Mouse (Mus musculus): Measurements from ENCODE around the gene Sf3a3. TPM values are rescaled to one million over a fixed set of nuclear protein-coding genes. Genes with fewer than 3 reads are reported as not detected.

Sf3a3 gene
- polyA plus RNA-seq, 1 experiment, result 41.6 TPM

DNA sequence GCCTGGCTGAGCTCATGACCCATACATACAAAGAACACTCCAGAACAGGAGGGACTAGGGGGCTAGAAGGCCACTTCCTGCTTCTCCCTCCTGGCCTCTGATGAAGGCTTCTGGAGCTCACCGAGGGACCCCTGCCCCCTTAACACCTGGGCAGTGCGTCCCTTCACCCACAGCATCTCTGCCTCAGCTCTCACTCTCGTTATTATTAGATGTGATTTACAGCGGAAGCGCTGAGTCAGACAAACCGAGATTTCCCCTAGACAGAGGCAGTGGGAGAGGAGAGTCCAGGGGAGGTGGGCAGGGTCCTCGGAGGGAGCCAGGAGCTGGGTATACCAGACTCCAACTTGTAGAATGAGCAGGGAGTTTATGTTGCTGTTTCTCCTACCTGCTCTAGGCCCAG lies 43.0 kb upstream of the Sf3a3 start:
- H3K27me3 ChIP-seq (ENCODE audit: control insufficient read depth, insufficient read depth, insufficient read length), result peaks cover 17% of the 10 kb centered on the region
- H3K36me3 ChIP-seq (ENCODE audit: control insufficient read depth, insufficient read depth), result peaks cover 8% of the 10 kb centered on the region
- H3K4me3 ChIP-seq, result no peak overlapping the region
- H3K4me2 ChIP-seq (ENCODE audit: low read depth), result no peak overlapping the region
- no peak overlapping the region for H3ac ChIP-seq (ENCODE audit: control insufficient read depth, insufficient read length)
- no peaks in the 10 kb centered on the region for H3K79me2 ChIP-seq (ENCODE audit: control insufficient read depth, insufficient read depth)
- TF ChIP-seq MAX (IDR thresholded peaks at IDR 0.05; ENCODE audit: low read depth) (no peak), MYOG (IDR thresholded peaks at IDR 0.05; ENCODE audit: control insufficient read depth in 1 of 3, insufficient read depth in 1 of 3, insufficient read length in 2 of 3, low read depth in 2 of 3) (no peak), SRF (IDR thresholded peaks at IDR 0.05; ENCODE audit: control insufficient read depth, insufficient read length, low read depth) (no peak), POLR2AphosphoS2 (IDR thresholded peaks at IDR 0.05; ENCODE audit: insufficient read length, low read depth) (no peak), E2F4 (IDR thresholded peaks at IDR 0.05; ENCODE audit: insufficient read depth) (no peak), TCF3 (IDR thresholded peaks at IDR 0.05; ENCODE audit: insufficient read length, low read depth) (no peak), REST (IDR thresholded peaks at IDR 0.05; ENCODE audit: insufficient read depth, insufficient read length) (no peak), CEBPB (IDR thresholded peaks at IDR 0.05; ENCODE audit: insufficient read depth, poor library complexity, severe bottlenecking) (no peak), USF1 (IDR thresholded peaks at IDR 0.05; ENCODE audit: low read depth) (no peak), TCF12 (IDR thresholded peaks at IDR 0.05; ENCODE audit: insufficient read depth, poor library complexity, severe bottlenecking) (no peak), MYOD1 (IDR thresholded peaks at IDR 0.05; ENCODE audit: control insufficient read depth in 1 of 3, insufficient read length in 2 of 3, low read depth in 2 of 3) (no peak), POLR2A (IDR thresholded peaks at IDR 0.05; ENCODE audit: insufficient read length, low read depth) (no peak)

DNA sequence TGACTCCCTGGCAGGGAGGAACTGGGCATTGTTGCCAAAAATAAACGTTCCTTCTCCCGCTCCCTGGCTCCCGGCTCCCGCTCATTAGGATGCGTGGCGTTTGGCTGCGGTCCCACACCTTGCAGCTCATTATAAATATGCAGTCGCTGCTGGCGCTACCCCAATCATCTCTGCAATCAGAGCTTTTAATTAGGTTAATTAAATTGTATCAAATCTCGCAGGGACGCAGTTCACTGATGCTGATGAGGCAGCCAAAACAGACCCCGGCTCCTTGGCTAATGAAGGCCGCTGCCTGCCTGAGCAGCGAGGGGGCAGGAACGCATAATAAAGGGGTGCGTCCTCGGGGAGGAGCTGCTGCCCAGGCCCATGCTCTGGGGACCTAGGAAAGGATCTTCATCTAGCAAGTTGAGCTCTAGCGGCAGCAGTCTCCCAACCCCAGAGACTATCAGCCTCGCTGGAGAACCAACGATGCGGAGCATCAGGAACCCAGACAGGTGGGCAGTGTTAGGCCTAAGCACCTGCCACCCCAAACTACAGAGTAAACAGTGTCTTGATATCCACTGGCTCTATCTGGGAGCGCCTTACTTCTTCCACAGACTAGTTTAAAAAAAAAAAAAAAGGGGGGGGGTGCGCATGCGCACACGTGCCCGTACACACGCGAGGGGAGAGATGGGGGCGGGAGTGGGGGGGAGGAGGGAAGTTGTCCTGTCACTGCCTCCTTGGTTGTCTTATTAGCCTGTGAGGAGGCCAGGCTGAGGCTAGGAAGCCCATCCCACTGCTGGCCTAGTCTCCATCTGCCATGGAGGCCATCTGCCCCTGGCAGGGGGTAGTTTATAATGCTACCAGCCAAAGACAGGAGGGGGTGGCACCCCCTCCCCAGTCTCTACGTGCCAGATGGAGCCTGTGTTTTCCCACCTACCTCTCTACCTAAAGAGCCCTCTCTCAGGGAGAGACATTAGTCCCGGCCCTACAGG lies 41.9 kb upstream of the Sf3a3 start:
- TF ChIP-seq MAX (IDR thresholded peaks at IDR 0.05; ENCODE audit: low read depth), result no peak
- Histone ChIP-seq H3K79me2 (ENCODE audit: control insufficient read depth, insufficient read depth) (no peaks in the 10 kb centered on the region), H3K4me2 (ENCODE audit: low read depth) (no peak overlapping the region), H3ac (ENCODE audit: control insufficient read depth, insufficient read length) (no peak overlapping the region), H3K4me3 (no peak overlapping the region), H3K36me3 (ENCODE audit: control insufficient read depth, insufficient read depth) (peaks cover 12% of the 10 kb centered on the region), H3K27me3 (ENCODE audit: control insufficient read depth, insufficient read depth, insufficient read length) (peaks cover 9% of the 10 kb centered on the region)

DNA sequence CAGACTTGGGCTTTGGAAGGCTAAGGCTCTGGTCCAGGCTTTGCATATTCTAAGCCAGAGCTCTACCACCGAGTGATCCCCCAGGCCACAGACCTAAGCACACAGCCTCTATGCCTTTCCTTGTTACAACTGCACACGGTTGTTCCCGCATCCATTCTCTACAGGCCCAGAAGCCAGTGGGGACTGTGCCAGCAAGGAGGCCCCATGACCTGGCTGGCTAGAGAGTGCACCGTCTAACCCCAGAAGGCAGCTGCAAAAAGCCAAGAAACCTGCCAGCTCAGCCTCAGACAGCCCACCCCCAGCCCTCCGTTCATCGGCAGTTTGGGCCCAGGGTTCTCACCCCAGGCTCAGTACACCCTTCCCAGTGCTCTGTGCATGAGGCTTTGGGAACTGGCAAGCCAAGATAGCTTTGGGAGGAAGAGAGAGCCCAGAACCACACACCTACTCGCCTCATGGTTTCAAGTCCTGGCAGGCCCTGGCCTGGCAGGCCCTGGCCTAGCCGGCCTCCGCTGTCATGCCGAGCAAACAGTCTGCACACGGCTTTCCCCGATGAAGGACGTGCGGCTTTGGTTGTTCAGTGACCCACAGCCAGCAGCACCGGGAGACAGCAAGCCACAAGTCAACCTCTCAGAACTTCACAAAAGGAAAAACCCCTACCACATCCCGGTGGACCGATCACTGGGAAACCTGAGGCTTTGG lies 40.1 kb upstream of the Sf3a3 start:
- Histone ChIP-seq H3ac (ENCODE audit: control insufficient read depth, insufficient read length) (no peak overlapping the region), H3K36me3 (ENCODE audit: control insufficient read depth, insufficient read depth) (peaks cover 22% of the 10 kb centered on the region), H3K4me3 (no peak overlapping the region), H3K4me2 (ENCODE audit: low read depth) (no peak overlapping the region), H3K27me3 (ENCODE audit: control insufficient read depth, insufficient read depth, insufficient read length) (no peaks in the 10 kb centered on the region), H3K79me2 (ENCODE audit: control insufficient read depth, insufficient read depth) (no peaks in the 10 kb centered on the region)
- TF ChIP-seq POLR2A (IDR thresholded peaks at IDR 0.05; ENCODE audit: insufficient read length, low read depth) (no peak), TCF3 (IDR thresholded peaks at IDR 0.05; ENCODE audit: insufficient read length, low read depth) (no peak), USF1 (IDR thresholded peaks at IDR 0.05; ENCODE audit: low read depth) (no peak)

DNA sequence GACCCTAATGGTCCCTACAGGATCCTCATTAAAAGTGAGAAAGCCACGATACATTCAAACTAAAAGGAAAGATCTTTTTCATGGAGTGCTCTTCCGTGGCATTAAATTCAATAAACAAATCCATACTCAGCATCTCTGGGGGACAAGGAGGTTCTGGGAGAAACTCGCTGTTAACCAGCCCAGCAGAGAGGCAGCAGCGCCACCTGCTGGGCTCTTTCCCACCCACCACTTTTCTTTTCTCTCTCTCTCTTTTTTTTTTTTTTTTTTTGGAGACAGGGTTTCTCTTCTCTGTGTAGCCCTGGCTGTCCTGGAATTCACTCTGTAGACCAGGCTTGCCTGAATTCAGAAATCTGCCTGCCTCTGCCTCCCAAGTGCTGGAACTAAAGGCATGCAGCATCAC lies 39.5 kb upstream of the Sf3a3 start:
- Histone ChIP-seq H3K4me2 (ENCODE audit: low read depth) (no peak overlapping the region), H3K4me3 (no peak overlapping the region), H3K27me3 (ENCODE audit: control insufficient read depth, insufficient read depth, insufficient read length) (no peaks in the 10 kb centered on the region), H3K79me2 (ENCODE audit: control insufficient read depth, insufficient read depth) (no peaks in the 10 kb centered on the region), H3ac (ENCODE audit: control insufficient read depth, insufficient read length) (no peak overlapping the region), H3K36me3 (ENCODE audit: control insufficient read depth, insufficient read depth) (peaks cover 28% of the 10 kb centered on the region)
- TF ChIP-seq SRF (IDR thresholded peaks at IDR 0.05; ENCODE audit: control insufficient read depth, insufficient read length, low read depth) (no peak), TCF12 (IDR thresholded peaks at IDR 0.05; ENCODE audit: insufficient read depth, poor library complexity, severe bottlenecking) (no peak), POLR2AphosphoS2 (IDR thresholded peaks at IDR 0.05; ENCODE audit: insufficient read length, low read depth) (no peak), POLR2A (IDR thresholded peaks at IDR 0.05; ENCODE audit: insufficient read length, low read depth) (no peak), CEBPB (IDR thresholded peaks at IDR 0.05; ENCODE audit: insufficient read depth, poor library complexity, severe bottlenecking) (no peak)

DNA sequence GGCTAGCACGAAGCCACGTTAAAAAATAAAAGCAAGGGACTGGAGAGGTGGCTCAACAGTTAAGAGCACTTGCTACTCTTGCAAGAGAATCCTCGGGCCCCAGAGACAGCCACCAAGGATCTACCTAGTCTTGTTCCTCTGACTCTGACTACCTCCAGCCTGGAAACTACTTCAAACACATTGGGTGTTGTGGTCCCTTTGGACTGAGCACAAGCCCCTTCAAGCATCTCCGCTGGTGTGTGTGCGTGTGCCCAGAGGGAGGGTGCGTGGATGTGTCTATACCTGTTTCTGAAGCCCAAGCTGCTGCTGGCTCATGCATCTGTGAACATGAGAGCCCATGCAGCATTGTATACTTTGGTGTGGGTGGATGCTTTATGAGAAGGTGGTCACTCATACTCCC lies 38.6 kb upstream of the Sf3a3 start:
- Histone ChIP-seq H3K27me3 (ENCODE audit: control insufficient read depth, insufficient read depth, insufficient read length) (no peaks in the 10 kb centered on the region), H3K36me3 (ENCODE audit: control insufficient read depth, insufficient read depth) (peaks cover 34% of the 10 kb centered on the region), H3K4me3 (no peak overlapping the region), H3K4me2 (ENCODE audit: low read depth) (no peak overlapping the region), H3K79me2 (ENCODE audit: control insufficient read depth, insufficient read depth) (no peaks in the 10 kb centered on the region), H3ac (ENCODE audit: control insufficient read depth, insufficient read length) (no peak overlapping the region)
- no peak for TF ChIP-seq SRF (IDR thresholded peaks at IDR 0.05; ENCODE audit: control insufficient read depth, insufficient read length, low read depth)
- TF ChIP-seq MYOD1 (IDR thresholded peaks at IDR 0.05; ENCODE audit: control insufficient read depth in 1 of 3, insufficient read length in 2 of 3, low read depth in 2 of 3), result no peak
- TF ChIP-seq CEBPB (IDR thresholded peaks at IDR 0.05; ENCODE audit: insufficient read depth, poor library complexity, severe bottlenecking), result no peak
- TF ChIP-seq TCF12 (IDR thresholded peaks at IDR 0.05; ENCODE audit: insufficient read depth, poor library complexity, severe bottlenecking), result no peak
- no peak for TF ChIP-seq POLR2A (IDR thresholded peaks at IDR 0.05; ENCODE audit: insufficient read length, low read depth)
- no peak for TF ChIP-seq USF1 (IDR thresholded peaks at IDR 0.05; ENCODE audit: low read depth)
- no peak for TF ChIP-seq MYOG (IDR thresholded peaks at IDR 0.05; ENCODE audit: control insufficient read depth in 1 of 3, insufficient read depth in 1 of 3, insufficient read length in 2 of 3, low read depth in 2 of 3)
- no peak for TF ChIP-seq REST (IDR thresholded peaks at IDR 0.05; ENCODE audit: insufficient read depth, insufficient read length)
- no peak for TF ChIP-seq E2F4 (IDR thresholded peaks at IDR 0.05; ENCODE audit: insufficient read depth)
- TF ChIP-seq TCF3 (IDR thresholded peaks at IDR 0.05; ENCODE audit: insufficient read length, low read depth), result no peak
- no peak for TF ChIP-seq POLR2AphosphoS2 (IDR thresholded peaks at IDR 0.05; ENCODE audit: insufficient read length, low read depth)
- TF ChIP-seq MAX (IDR thresholded peaks at IDR 0.05; ENCODE audit: low read depth), result no peak
